Mouse (Mus musculus) kidney, postnatal 14 days (tissue): ENCODE measurements around the gene Ttc28.

Experiments used
- DNase-seq: peaks from one replicate; pipeline ENCODE4 v3.0.0; 2022; ENCODE audit warnings: mixed read lengths

Gene Ttc28

DNA sequence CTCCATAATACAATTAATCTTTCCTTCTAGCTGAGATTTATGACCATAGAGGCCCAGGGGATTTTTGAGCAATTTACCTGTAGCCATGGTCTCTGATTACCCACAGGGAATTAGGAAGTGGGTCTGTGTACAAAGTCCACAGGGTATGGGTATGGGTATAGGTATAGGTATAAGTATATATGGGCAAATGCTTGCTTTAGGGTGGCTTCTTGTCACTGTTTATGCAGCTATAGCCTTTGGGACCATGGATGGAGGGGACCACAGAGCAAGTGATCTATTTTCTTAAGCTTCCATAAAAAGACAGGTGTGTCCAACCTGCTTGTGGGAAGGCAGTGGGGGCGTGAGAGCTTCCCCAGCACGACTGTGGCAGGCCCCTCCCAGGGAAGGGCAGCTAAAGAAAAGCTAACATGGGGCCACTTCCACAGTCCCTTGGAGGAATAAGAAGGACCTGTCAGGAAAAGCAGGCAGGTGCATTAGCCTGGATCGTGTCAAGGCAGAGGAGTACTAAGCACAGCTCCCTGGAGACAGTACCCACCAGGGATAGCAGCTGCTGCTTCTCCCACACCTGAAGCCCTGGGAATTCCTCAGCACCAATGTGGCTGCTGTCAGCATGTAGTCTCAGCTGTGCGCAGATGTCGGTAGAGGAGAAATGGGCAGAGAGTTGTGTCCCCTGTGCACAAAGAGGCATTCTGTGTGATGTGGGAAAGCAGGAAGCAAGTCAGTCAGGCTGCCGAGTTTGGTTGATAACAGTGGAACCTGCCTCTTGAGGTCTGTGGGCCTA is 338.7 kb downstream of the Ttc28 start:
- DNase-seq, result no peak

DNA sequence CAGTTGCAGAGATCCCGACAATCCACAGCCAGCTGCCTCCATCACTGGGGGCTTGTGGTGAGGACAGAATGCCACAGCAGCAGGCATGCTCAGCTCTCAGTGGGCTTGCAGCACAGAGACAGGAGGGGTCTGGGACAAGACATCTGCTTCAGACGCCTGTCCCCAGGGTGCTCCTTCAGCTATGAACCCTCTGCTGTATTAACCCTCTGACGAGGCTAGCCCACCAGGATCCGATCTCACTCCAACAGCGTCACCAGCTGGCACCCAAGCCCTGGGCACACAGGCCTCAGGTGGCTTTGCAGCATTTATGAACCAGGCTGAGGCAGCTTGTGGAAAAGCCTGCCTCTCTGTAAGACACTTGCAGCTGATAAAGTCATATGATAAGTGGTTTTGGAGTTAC is 339.4 kb downstream of the Ttc28 start:
- no peak for DNase-seq

DNA sequence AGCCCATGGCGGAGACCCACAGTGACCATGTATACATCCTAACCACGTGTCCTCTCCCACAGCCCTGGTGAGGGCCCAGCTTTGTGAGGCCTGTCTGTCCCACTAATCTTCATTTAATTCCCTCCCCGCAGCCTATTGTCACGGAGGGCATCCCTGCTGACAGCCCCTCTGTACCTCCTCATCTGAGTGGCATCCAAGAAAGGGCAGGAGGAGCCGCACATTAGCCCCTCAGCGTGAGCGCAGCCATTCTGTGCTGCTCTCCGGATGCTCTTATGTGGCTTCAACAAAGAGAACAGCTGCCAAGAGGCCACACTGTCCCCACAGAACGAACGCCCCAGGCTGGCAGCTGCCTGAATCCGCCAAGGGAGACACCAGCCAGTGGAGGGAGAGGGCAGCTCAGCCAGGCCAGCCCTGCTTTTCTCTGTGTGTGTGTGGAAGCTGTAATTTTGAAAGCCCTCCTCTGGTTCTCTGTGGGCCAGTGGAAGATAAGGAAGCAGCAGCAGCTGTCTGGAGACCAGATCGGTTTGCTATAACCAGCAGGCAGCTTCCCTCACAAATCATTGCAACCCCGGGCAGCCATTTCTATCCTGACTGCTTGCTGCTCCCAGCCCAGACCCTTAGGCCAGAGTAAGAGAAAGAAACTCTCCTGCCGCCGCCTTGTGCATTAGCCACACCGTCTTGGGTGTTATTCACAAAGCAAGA is 341.2 kb downstream of the Ttc28 start:
- no peak for DNase-seq

DNA sequence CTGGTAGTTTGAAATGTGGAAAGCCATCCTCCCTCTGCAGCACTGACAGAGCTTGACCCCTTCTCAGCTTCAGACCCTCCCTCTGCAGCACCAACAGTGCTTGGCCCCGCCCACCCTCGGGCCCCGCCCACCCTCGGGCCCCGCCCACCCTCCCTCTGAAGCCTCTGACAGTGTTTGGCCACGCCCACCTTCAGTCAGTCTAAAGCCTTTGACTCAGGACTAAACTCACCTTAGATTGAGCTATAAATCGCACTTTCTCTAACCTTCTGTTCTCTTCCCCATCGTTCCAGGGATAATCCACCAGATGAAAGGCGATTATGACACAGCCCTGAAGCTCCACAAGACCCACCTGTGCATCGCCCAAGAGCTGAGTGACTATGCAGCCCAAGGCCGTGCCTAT is 343.2 kb downstream of the Ttc28 start:
- no peak for DNase-seq

DNA sequence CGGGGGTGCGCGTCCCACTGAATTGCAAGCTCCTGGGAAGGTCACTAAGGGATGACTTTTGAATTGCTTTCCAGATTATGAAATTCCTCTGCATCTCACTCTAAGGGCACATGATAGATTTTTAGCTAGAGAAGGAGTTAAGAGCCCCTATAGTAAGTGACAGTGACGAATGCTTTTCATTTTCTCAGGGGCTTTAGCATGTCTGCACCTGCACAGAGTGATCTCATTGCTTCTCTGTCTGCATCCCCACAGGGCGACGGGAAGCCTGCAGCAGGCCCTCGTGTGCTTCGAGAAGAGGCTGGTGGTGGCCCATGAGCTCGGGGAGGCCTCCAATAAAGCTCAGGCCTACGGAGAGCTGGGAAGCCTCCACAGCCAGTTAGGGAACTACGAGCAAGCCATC is 345.7 kb downstream of the Ttc28 start:
- no peak for DNase-seq

DNA sequence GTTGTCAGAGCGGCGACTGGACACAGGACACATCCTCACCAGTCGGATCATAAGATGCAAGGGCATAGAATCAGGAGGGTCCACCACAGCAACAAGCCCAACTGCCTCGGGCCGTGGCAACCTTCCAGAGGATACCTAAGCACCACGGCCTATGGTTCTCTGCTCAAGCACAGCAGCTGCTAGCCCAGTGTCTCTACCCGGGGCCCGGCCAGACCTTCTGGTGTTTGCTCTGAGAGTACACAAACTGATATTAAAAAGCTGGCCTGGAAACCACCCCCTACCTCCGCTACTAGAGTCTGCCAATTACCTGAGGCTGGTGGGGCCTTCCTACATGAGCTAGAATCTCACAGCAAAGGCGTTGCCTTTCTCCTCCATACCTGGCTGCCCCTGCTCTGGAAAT is 346.9 kb downstream of the Ttc28 start:
- no peak for DNase-seq

DNA sequence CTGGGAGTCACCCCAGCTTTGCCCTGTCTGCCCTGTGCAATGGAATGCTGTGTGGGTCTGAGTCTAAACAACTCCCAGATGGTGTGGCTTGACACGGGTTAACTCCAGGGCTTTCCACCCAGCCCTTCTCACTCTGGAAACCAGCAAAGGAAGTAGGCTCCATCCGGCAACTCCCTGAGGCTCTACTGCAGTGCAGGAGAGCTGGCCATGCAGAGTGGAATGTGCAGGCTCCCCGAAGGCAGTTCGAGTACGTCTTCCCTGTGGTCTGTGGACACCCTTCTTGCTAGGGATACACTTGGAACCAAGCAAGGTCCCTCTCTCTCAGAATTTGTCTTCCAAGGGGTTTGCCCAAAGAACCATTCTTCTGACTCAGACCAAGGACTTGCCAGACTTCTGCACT is 348.2 kb downstream of the Ttc28 start:
- peak; percentile 60 for DNase-seq

DNA sequence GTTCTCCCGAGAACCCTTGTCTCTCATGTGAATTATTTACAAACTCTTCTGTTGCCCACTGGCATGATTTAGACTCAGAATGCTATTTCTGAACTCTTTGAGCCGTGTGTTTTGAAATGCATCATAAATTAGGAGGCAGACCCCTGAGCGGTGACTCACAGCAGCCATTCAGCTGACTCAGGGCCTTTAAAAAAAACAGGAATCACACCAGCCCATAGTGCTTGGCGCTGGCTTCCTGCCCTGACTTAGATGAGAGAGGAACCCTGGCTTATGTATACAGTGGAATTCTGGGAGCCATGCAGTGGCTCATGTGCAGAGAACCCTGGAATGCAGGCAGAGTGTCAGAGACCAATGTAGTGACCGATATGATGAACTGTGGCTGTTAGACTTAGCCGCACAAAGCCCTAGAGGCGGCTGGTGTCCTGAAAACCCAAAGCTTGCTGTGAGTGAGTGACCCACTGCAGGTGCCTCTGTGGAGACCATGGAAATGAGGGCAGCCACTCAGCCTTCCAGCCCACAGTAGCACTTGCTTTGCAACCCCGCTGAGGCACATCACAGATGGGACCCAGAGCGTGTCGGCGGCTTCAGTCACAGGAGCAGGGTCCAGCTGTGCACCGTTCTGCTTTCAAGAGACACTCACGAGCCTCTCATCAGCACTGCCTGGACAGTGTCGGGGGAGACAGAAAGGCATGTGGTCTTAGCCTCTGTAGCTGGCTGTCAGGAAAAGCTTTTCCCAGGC is 348.9 kb downstream of the Ttc28 start:
- DNase-seq, result peak; percentile 74

DNA sequence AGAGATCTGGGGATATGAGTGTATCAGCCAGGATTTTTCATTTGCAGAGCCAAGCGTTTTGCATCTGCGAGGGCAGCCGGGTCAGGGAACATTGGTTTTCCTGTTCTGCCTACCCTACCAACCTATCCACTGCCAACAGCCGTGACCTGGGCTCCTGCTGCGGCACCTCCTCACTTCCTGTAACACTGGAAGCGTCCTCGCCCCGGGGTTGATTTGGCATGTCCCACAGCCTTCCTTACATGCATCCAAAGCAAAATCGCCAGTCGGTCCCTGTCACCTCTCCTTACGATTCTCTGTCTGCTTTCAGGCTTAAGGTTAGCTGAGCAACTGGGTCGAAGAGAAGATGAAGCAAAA is 349.4 kb downstream of the Ttc28 start:
- DNase-seq, result no peak

DNA sequence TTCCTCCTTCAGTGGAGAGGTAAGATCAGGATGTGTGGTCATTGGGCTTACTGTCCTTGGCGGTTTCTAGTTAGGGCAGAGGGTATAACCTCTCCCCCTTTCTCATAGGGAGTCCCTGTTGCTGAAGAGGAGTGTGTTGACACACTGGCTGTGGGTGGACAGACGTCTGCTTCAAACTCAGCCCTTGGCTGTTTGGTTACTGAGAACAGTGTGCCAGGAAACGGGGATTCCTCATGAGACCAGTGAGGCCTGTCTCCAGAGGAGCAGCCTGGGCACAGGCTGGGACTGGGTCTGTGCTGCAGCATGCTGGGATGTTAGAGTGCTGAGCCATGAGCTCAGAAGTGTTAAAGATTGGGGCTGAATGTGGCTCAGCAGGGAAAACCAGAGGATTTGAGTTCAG is 350.1 kb downstream of the Ttc28 start:
- no peak for DNase-seq

DNA sequence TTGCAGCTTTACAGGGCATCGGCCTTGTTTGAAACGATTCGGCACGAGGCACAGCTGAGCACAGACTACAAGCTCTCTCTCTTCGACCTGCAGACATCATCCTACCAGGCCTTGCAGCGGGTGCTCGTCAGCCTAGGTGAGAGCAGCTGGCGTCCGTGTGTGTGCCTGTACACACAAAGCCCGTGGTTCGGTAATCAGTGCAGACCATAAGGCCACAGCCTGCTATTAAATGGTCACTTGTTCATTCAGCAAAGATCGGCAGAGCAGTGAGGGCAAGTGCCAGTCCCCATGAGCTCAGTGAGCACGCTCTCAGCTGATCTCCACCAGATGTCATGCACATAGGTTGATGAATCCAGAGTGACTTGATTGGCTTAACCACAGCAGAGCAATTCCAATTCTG is 351.4 kb downstream of the Ttc28 start:
- no peak for DNase-seq

DNA sequence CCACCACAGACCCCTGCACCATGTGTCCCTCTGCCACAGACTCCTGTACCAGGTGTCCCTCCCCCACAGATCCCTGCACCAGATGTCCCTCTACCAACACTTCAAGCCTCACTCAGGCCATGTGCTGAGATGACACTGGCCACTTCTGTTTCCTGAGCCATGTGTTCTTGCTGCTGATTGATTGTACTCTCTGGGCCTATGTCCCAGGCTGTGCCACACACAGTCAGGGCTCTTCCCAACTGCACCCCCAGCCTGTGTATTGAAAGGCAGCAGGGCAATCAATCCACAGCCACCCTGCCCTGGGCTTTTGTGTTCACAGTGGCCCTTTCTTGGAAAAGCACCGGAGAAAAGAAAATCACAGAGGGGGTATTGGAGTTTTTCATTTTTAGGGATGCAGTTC is 352.2 kb downstream of the Ttc28 start:
- DNase-seq, result no peak

DNA sequence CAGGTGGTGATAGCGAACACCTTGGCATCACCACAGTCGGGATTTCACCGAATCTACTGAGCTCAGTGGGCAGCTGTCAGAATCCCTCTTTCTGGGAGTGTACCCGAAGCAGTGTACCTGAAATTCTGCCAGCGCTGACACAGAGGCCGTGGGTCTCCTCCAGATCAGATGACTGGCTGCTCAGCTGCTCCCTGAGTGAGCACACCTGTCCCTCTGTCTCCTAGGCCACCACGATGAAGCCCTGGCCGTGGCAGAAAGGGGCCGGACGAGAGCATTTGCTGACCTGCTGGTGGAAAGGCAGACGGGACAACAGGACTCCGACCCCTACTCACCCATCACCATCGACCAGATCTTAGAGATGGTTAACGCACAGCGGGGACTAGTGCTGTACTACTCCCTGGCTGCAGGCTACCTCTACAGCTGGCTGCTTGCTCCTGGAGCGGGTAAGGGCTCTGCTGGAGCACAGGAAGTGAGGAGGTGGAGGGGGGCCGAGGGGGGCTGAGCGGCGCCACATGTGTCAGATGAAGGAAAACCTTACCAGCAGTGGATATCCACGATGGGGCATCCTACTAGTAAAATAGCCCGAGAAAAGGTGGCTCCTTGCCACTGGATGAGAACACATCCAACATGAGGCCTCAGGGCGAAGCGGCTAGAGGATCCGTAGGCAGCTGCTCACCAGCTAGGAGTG is 353.6 kb downstream of the Ttc28 start:
- no peak for DNase-seq

DNA sequence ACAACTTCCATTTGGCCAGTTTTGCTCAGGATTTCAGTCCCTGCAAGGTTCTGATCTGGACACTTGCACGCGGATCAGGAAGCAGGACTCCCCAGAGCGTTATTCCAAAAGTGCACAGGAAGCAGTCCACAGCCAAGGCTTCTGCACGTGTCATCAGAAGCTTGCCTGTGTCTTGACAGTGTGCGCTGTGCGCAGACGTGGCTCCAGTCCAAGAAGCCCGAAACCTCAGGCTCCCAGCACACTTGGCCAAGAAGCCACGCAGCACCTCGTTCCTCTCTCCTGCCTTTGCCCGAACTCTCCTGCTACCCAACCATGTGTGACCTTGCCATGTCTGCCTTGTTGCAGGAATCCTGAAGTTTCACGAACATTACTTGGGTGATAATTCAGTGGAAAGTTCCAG is 355.5 kb downstream of the Ttc28 start:
- peak; percentile 78 for DNase-seq

DNA sequence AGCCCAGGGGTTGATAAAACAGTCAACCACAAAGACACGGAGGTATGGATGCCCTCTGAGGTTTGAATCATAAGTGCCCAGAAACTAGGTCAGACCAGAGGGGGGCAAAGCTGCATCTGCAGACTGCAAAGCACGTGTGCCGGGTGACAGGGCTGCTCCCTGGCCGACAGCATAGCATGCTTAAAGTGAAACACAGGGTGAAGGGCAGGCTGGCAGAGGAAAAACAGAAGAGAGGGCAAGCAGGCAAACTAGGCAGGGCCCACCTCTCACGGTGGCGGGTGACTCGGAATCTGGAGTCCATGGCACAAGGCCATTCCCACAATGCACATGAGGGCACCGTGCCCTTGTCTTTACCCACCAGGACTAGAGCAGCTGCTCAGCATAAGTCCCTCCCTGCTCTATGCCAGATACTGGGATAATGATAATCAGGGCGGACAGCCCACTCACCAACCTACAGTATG is 357.6 kb downstream of the Ttc28 start:
- DNase-seq, result no peak

DNA sequence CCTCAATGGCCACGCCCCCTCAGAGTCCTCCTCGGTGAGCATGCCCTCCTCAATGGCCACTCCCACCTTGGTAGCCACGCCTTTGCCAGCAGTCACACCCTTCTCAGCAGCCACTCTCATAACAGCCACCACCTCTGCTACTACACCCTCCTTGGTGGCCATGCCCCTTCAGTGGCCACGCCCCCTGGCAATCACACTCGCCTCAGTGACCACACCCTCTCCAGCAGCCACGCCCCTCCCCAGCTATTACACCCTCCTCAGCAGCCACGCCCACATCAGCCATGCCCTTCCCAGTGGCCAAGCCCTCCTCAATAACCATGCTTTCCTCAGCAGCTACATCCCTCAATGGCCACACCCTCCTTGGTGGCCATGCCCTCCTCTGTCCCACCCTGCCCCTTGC is 359.6 kb downstream of the Ttc28 start:
- DNase-seq, result no peak

DNA sequence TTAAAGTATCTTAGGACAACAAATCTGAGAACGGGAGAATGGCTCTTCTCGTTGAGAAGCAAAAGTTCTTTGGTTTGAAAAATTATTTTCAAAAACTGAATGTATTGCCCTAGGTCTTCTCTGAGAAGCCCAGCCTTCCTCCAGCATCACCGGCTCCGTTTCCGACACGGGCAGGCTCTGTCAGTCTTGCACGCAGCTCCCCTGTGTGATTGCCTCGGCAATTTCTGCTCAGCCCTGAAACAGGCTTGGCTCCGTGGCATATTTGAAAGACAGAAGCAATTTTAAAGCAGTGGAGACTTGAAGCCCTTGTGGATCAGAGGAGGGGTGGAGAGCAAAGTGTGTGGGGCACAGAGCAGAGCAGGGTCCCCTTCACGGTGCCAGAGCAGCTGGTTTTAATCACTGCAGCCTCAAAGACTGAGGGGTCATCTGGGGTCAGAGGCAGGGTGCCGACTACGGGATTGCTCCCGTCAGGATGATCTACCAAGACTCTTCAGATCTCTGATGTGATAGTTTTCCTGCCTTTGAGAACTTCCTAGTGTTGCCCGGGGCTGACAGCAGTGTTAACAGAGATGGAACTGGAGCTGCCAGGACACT is 363.9 kb downstream of the Ttc28 start:
- peak; percentile 33 for DNase-seq

DNA sequence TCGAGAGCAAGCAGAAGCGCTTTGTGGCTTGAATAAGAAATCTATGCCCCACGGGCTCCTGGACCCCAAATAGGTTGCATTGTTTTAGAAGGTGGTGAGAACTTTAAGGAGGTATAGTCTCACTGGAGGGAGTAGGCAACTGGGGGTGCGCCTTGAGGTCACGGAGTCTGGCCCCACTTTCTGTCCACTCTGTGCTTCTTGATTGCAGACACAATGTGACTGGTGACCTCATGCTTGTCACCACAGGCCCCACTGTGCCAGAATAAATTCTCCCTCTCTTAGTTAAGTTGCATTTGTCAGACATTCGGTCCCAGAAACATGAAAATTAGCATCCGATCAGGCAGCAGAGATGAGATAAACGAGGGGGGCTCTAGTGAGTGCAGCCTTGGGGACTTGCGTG is 364.5 kb downstream of the Ttc28 start:
- DNase-seq, result no peak

DNA sequence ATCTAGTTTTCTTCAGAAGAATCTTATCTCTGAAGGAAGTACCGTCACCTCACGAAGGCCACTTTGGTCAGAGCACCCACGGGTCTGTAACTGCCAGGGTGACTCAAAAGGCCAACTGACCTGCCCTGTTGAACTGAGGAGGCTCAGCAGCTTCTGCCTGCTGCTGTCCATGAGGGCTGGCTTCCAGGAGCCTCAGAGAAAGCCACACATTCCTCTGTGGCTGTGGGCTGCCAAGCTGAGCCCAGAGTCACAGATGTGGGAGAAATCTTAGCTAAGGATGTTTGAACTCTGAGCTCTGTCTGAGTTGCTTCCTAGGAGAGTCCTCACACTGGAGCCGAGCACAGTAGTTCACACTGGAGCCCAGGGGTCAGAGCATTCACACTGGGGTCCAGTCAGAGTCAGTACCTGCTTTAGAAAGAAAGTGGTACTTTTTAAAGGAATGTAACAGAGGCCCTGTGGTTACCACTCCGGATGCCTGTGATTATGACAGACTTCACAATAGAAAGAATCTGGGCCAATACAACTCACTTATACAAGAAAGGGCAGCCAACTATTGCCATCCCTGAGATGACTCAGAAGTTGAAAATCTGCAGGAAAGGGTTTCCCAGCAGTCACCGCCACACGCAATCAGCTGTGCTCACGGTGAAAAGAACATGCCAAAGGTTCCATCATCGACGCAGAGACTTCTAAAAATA is 368.1 kb downstream of the Ttc28 start:
- DNase-seq, result peak; percentile 40

DNA sequence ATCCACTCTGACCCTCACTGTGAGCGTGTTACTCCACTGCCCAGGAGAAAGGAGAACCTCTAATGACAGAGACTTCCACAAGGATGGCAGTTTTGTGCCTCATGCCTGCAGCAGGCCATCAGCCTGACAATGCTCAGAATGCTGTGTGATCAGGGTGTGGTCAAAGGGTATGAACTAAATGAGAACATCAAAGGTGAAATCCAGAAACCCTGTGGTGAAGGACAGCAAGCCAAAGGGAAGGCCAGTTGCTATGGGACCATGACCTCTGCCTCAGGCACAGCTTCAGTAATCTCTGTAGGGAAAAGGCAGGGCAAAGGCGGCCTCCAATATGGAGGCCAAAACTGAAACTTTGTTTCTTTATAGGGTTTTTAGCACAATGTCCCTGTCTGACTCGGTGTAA is 372.5 kb downstream of the Ttc28 start:
- no peak for DNase-seq

DNA sequence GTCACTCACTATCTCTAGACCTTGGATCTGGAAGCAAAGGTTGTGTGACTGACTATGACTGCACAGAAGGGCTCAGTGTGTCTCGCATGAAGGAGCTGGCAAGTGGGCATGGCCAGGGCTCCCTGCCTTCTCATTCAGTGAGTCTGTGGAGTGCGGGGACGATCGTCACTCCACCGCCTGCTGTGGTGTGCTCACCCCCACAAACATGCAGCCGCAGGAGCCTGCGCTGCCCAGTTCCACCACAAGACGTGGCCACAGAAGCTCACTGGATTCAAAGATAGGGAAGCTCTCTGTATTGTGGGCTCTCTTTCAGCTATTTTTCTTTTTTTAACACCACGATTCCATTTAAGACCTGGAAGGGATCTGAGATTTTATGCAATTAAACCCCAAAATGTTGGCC is 374.8 kb downstream of the Ttc28 start:
- DNase-seq, result no peak

DNA sequence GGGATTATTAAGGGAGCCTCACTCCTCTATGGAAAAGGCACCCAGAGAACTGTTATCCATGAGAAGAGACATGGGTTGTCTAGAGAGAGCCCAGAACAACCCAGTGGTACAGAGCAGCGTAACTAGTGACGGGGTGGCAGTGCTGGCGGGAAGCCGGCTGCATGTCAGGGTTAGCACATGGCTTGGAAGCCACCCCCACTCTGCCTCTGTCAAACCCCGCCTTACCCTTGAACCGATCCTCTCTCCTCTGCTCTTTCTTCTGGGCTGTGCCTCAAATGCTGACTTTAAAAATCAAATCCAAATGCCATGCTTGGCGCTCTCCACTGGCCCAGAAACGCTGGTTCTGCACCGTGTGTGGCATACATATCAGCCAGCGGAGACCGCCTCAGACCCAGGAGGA is 375.2 kb downstream of the Ttc28 start:
- no peak for DNase-seq
